Mouse (Mus musculus) embryonic facial prominence, embryonic 14.5 days (tissue): ENCODE measurements at regions not wholly inside any gene's neighbourhood (a gene's known extent, or its start where the extent isn't known, plus 50 kb on each side); places are given as distances from the start of the nearest gene placed in this dataset.

Source experiments
- ATAC-seq: fragments of 200-750 bp; cut with Nextera tagmentation; 2 replicates; pipeline ENCODE4 v1.8.0; 2017; ENCODE audit warnings: low read depth, moderate number of reproducible peaks, moderate TSS enrichment
- DNase-seq: peaks from one replicate; pipeline ENCODE4 v3.0.0-alpha.2; 2015; ENCODE audit warnings: low spot score
- H3K27ac ChIP-seq: fragments of 300-500 bp; sonication (generic); replicated peaks from 2 replicates; pipeline ENCODE4 v1.5.1; 2014; ENCODE audit warnings: low read depth, mild to moderate bottlenecking, low read length, moderate library complexity
- H3K27me3 ChIP-seq: fragments of 300-500 bp; sonication (generic); replicated peaks from 2 replicates; pipeline ENCODE4 v1.6.1; 2014; ENCODE audit warnings: low read length; ENCODE audit not compliant: control insufficient read depth, insufficient read depth
- H3K36me3 ChIP-seq: fragments of 300-500 bp; sonication (generic); 2 replicates; pipeline ENCODE4 v1.6.1; 2014; ENCODE audit warnings: low read length, mixed read lengths; ENCODE audit not compliant: control insufficient read depth, insufficient read depth
- H3K4me1 ChIP-seq: fragments of 300-500 bp; sonication (generic); 2 replicates; pipeline ENCODE4 v1.6.1; 2014; ENCODE audit warnings: antibody characterized with exemption, low read length; ENCODE audit not compliant: control insufficient read depth, insufficient read depth
- H3K4me2 ChIP-seq: fragments of 300-500 bp; sonication (generic); 2 replicates; pipeline ENCODE4 v1.6.1; 2014; ENCODE audit warnings: low read depth, mild to moderate bottlenecking, low read length, moderate library complexity, mixed read lengths
- H3K4me3 ChIP-seq: fragments of 300-500 bp; sonication (generic); 2 replicates; pipeline ENCODE4 v1.5.1; 2014; ENCODE audit warnings: low read depth, mild to moderate bottlenecking, low read length
- H3K9ac ChIP-seq: fragments of 300-500 bp; sonication (generic); 2 replicates; pipeline ENCODE4 v1.6.1; 2014; ENCODE audit warnings: low read depth, mild to moderate bottlenecking, low read length, moderate library complexity, mixed read lengths
- H3K9me3 ChIP-seq: fragments of 300-500 bp; sonication (generic); 2 replicates; pipeline ENCODE4 v1.6.1; 2016; ENCODE audit warnings: low read length; ENCODE audit not compliant: control insufficient read depth
- WGBS: fragments of 180-500 bp; shearing (Covaris S2); extraction: QIAGEN DNeasy Blood & Tissue Kit; methylation state at CpG from one replicate; pipeline ENCODE4 v1.1.7; 2014; 5-methylcytosine and 5-hydroxymethylcytosine counted together

GRCm38 (mm10) chr8:53938392-53938791 lies 139.0 kb upstream of the Vegfc start:
- Histone ChIP-seq H3K27ac (no peak overlapping the region), H3K36me3 (no peaks in the 10 kb centered on the region), H3K4me1 (no peaks in the 10 kb centered on the region), H3K9ac (no peak overlapping the region), H3K4me3 (no peak overlapping the region), H3K4me2 (no peak overlapping the region), H3K27me3 (no peaks in the 10 kb centered on the region), H3K9me3 (no peaks in the 10 kb centered on the region)
- DNase-seq (no peak), ATAC-seq (no peak)

GRCm38 (mm10) chr8:53939519-53939918 lies 137.9 kb upstream of the Vegfc start:
- DNase-seq = no peak
- 40% methylated on average over 1 of the region's 1 CpGs for WGBS

GRCm38 (mm10) chr8:53941144-53941543 lies 136.3 kb upstream of the Vegfc start:
- no peak overlapping the region for H3K27ac ChIP-seq
- H3K9ac ChIP-seq = no peak overlapping the region
- H3K4me3 ChIP-seq = no peak overlapping the region
- H3K4me2 ChIP-seq = no peak overlapping the region
- H3K27me3 ChIP-seq = no peaks in the 10 kb centered on the region
- H3K36me3 ChIP-seq = no peaks in the 10 kb centered on the region
- WGBS = 85% methylated on average over 2 of the region's 2 CpGs
- no peaks in the 10 kb centered on the region for H3K4me1 ChIP-seq
- no peak for DNase-seq
- no peak for ATAC-seq
- no peaks in the 10 kb centered on the region for H3K9me3 ChIP-seq

More at GRCm38 (mm10) chr8:53939519-53939918, 137.9 kb upstream of the Vegfc start:
- Histone ChIP-seq H3K4me3 (no peak overlapping the region), H3K9me3 (no peaks in the 10 kb centered on the region), H3K9ac (no peak overlapping the region), H3K4me1 (no peaks in the 10 kb centered on the region), H3K4me2 (no peak overlapping the region), H3K27ac (no peak overlapping the region), H3K27me3 (no peaks in the 10 kb centered on the region), H3K36me3 (no peaks in the 10 kb centered on the region)
- ATAC-seq = no peak

- no peaks in the 10 kb centered on the region for H3K4me1 ChIP-seq
- DNase-seq (no peak), ATAC-seq (no peak)
- 51% methylated on average over 2 of the region's 2 CpGs for WGBS
- H3K36me3 ChIP-seq = no peaks in the 10 kb centered on the region
- H3K4me3 ChIP-seq = no peak overlapping the region
- no peaks in the 10 kb centered on the region for H3K9me3 ChIP-seq
- no peaks in the 10 kb centered on the region for H3K27me3 ChIP-seq
- no peak overlapping the region for H3K9ac ChIP-seq
- no peak overlapping the region for H3K27ac ChIP-seq
- H3K4me2 ChIP-seq = no peak overlapping the region
Measured at GRCm38 (mm10) chr8:53945561-53945960, 131.8 kb upstream of the Vegfc start.

- DNase-seq (no peak), ATAC-seq (no peak)
- Histone ChIP-seq H3K4me3 (no peak overlapping the region), H3K9me3 (no peaks in the 10 kb centered on the region), H3K27ac (no peak overlapping the region), H3K36me3 (no peaks in the 10 kb centered on the region), H3K27me3 (no peaks in the 10 kb centered on the region), H3K9ac (no peak overlapping the region), H3K4me1 (no peaks in the 10 kb centered on the region), H3K4me2 (no peak overlapping the region)
Measured at GRCm38 (mm10) chr8:53947384-53947783, 130.0 kb upstream of the Vegfc start.

- 52% methylated on average over 4 of the region's 4 CpGs for WGBS
- Histone ChIP-seq H3K4me1 (no peaks in the 10 kb centered on the region), H3K4me3 (no peak overlapping the region), H3K4me2 (no peak overlapping the region), H3K27me3 (no peaks in the 10 kb centered on the region), H3K9ac (no peak overlapping the region), H3K9me3 (no peaks in the 10 kb centered on the region), H3K27ac (peak overlapping the region; percentile 21; the same call in 1 of the 2 replicates), H3K36me3 (no peaks in the 10 kb centered on the region)
- no peak for ATAC-seq
- peak; percentile 30 for DNase-seq
Measured at GRCm38 (mm10) chr8:53954476-53955158, 122.8 kb upstream of the Vegfc start.

GRCm38 (mm10) chr8:53956148-53956547 lies 121.3 kb upstream of the Vegfc start:
- H3K36me3 ChIP-seq = no peaks in the 10 kb centered on the region
- no peak overlapping the region for H3K4me2 ChIP-seq
- DNase-seq = no peak
- H3K9ac ChIP-seq = no peak overlapping the region
- H3K9me3 ChIP-seq = no peaks in the 10 kb centered on the region
- no peaks in the 10 kb centered on the region for H3K27me3 ChIP-seq
- ATAC-seq = no peak
- no peak overlapping the region for H3K27ac ChIP-seq
- 57% methylated on average over 2 of the region's 2 CpGs for WGBS
- H3K4me3 ChIP-seq = no peak overlapping the region
- no peaks in the 10 kb centered on the region for H3K4me1 ChIP-seq

GRCm38 (mm10) chr8:53958548-53958947 lies 118.9 kb upstream of the Vegfc start:
- Histone ChIP-seq H3K27me3 (no peaks in the 10 kb centered on the region), H3K4me3 (no peak overlapping the region), H3K36me3 (no peaks in the 10 kb centered on the region), H3K9me3 (no peaks in the 10 kb centered on the region), H3K27ac (no peak overlapping the region), H3K9ac (no peak overlapping the region), H3K4me2 (no peak overlapping the region), H3K4me1 (no peaks in the 10 kb centered on the region)
- DNase-seq (no peak), ATAC-seq (no peak)
- WGBS = 62% methylated on average over 1 of the region's 1 CpGs

- H3K4me1 ChIP-seq = no peaks in the 10 kb centered on the region
- H3K4me3 ChIP-seq = no peak overlapping the region
- DNase-seq (no peak), ATAC-seq (no peak)
- 90% methylated on average over 1 of the region's 1 CpGs for WGBS
- H3K27me3 ChIP-seq = no peaks in the 10 kb centered on the region
- H3K9ac ChIP-seq = no peak overlapping the region
- H3K4me2 ChIP-seq = no peak overlapping the region
- H3K36me3 ChIP-seq = no peaks in the 10 kb centered on the region
- no peak overlapping the region for H3K27ac ChIP-seq
- no peaks in the 10 kb centered on the region for H3K9me3 ChIP-seq
Measured at GRCm38 (mm10) chr8:53962993-53963392, 114.4 kb upstream of the Vegfc start.
